Mouse (Mus musculus) neural tube, embryonic 15.5 days (tissue): Measurements from ENCODE around the gene Ttyh3. TPM values are rescaled to one million over a fixed set of nuclear protein-coding genes. Genes with fewer than 3 reads are reported as not detected.

Experiments
- ATAC-seq: fragments of 200-750 bp; cut with Nextera tagmentation; 2 replicates; pipeline ENCODE4 v1.8.0; 2017; ENCODE audit warnings: mild to moderate bottlenecking, moderate TSS enrichment, moderate library complexity; ENCODE audit not compliant: low FRiP score
- H3K27ac ChIP-seq: fragments of 300-500 bp; sonication (generic); replicated peaks from 2 replicates; pipeline ENCODE4 v1.5.1; 2015; ENCODE audit warnings: mild to moderate bottlenecking, inconsistent platforms
- H3K27me3 ChIP-seq: fragments of 300-500 bp; sonication (generic); replicated peaks from 2 replicates; pipeline ENCODE4 v1.6.1; 2015; ENCODE audit warnings: inconsistent platforms
- H3K36me3 ChIP-seq: fragments of 300-500 bp; sonication (generic); 2 replicates; pipeline ENCODE4 v1.6.1; 2015; ENCODE audit warnings: inconsistent platforms
- H3K4me1 ChIP-seq: fragments of 300-500 bp; sonication (generic); 2 replicates; pipeline ENCODE4 v1.6.1; 2015; ENCODE audit warnings: inconsistent platforms
- H3K4me2 ChIP-seq: fragments of 300-500 bp; sonication (generic); 2 replicates; pipeline ENCODE4 v1.6.1; 2015; ENCODE audit warnings: inconsistent platforms, mild to moderate bottlenecking, moderate library complexity
- H3K4me3 ChIP-seq: fragments of 300-500 bp; sonication (generic); replicated peaks from 2 replicates; pipeline ENCODE4 v1.5.1; 2015; ENCODE audit warnings: mild to moderate bottlenecking, inconsistent platforms
- H3K9ac ChIP-seq: fragments of 300-500 bp; sonication (generic); replicated peaks from 2 replicates; pipeline ENCODE4 v1.6.1; 2015; ENCODE audit warnings: mild to moderate bottlenecking, inconsistent platforms
- H3K9me3 ChIP-seq: fragments of 300-500 bp; sonication (generic); replicated peaks from 2 replicates; pipeline ENCODE4 v1.6.1; 2016; ENCODE audit warnings: inconsistent platforms
- WGBS: fragments of 180-500 bp; shearing (Covaris S2); methylation state at CpG from one replicate; pipeline ENCODE4 v1.1.7; 2015; ENCODE audit warnings: mixed read lengths; 5-methylcytosine and 5-hydroxymethylcytosine counted together
- polyA plus RNA-seq: library from polyadenylated mRNA; unstranded; fragments of >200 nt; fragmentation: Nextera tagmentation; extraction: Ambion mirVana; gene quantifications from 2 replicates; pipeline ENCODE4 v1.2.1, GENCODE M21; 2015

Ttyh3 gene
- polyA plus RNA-seq, 1 experiment from 2014 or later = 63.9 TPM

GRCm38 (mm10) chr5:140614837-140615236 is 34.0 kb downstream of the Ttyh3 start:
- Histone ChIP-seq H3K4me2 (no peak overlapping the region), H3K9me3 (no peaks in the 10 kb centered on the region), H3K36me3 (0 out of 2 replicates have a peak, but pooled peaks cover 5% of the 10 kb centered on the region), H3K4me3 (no peak overlapping the region), H3K4me1 (peaks cover 47% of the 10 kb centered on the region), H3K27ac (no peak overlapping the region), H3K27me3 (no peaks in the 10 kb centered on the region), H3K9ac (no peak overlapping the region)
- ATAC-seq = no peak
- WGBS = 88% methylated on average over 4 of the region's 4 CpGs

DNA sequence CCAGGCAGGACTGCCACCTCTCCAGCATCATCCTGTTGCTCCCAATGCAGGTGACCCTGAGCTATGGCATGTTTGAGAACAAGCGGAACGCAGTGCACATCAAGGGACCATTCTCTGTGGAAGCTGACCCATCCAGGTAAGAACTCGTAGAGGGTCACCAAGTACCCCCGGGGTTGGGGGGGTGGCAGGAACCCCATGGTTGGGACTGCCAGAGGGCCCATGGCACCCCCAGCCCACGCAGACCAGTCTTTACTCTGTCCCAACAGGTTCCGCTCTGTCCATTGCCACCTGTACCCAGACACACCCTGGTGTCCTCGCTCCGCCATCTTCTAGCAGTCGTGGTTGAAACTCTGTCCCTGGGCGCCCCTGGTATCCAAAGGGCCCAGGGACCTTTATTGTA is 34.7 kb downstream of the Ttyh3 start:
- Histone ChIP-seq H3K27me3 (no peaks in the 10 kb centered on the region), H3K9me3 (no peaks in the 10 kb centered on the region), H3K4me3 (no peak overlapping the region), H3K36me3 (0 out of 2 replicates have a peak, but pooled peaks cover 5% of the 10 kb centered on the region), H3K4me2 (no peak overlapping the region), H3K27ac (no peak overlapping the region), H3K4me1 (peaks cover 46% of the 10 kb centered on the region), H3K9ac (no peak overlapping the region)
- no peak for ATAC-seq
- 94% methylated on average over 10 of the region's 10 CpGs for WGBS

- Histone ChIP-seq H3K36me3 (0 out of 2 replicates have a peak, but pooled peaks cover 5% of the 10 kb centered on the region), H3K4me2 (peak overlapping the region; percentile 93), H3K27ac (peak overlapping the region; percentile 60), H3K4me3 (peak overlapping the region; percentile 50), H3K27me3 (no peaks in the 10 kb centered on the region), H3K4me1 (peaks cover 63% of the 10 kb centered on the region), H3K9ac (no peak overlapping the region), H3K9me3 (no peaks in the 10 kb centered on the region)
- ATAC-seq = no peak
- 26% methylated on average over 18 of the region's 18 CpGs for WGBS
Observed at GRCm38 (mm10) chr5:140612191-140612590, 36.6 kb downstream of the Ttyh3 start.

DNA sequence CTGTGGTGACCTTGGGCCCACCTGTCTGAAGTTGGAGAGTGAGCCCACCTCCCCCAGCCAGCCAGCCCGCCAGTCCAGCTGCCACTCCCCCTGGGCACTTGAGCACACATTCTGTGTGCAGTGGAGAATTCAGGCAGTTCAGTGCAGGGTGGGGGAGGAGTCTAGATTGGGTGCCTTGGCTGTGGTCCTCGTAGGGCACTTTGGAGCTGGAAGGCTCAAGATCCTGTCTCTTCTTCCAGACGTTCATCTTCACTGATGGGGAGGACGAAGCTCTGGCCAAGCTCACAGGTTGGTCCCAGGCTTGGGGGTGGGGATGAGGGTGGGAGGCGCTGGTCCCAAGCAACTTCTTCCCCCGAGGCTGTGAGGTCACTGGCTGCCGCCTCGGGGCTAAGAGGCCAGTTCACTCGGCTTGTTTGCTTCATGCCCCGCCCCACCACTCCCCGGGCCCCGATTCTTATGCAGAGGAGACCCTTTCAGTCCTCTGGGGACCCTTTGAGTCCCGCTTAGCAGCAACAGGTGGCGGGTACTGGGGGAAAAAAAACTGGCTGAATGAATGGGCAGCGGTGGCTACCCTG is 37.1 kb downstream of the Ttyh3 start:
- H3K9ac ChIP-seq = no peak overlapping the region

GRCm38 (mm10) chr5:140611021-140611583 is 37.7 kb downstream of the Ttyh3 start:
- Histone ChIP-seq H3K9me3 (no peaks in the 10 kb centered on the region), H3K36me3 (0 out of 2 replicates have a peak, but pooled peaks cover 5% of the 10 kb centered on the region), H3K9ac (peak overlapping the region; percentile 46; the same call in 1 of the 2 replicates), H3K4me2 (peak overlapping the region; percentile 93), H3K27me3 (peaks cover 10% of the 10 kb centered on the region), H3K4me3 (peak overlapping the region; percentile 50), H3K27ac (peak overlapping the region; percentile 79), H3K4me1 (peaks cover 71% of the 10 kb centered on the region)
- 9% methylated on average over 21 of the region's 21 CpGs for WGBS
- ATAC-seq = peak; percentile 28; the same call in 1 of the 2 replicates

More for the DNA sequence above, 37.1 kb downstream of the Ttyh3 start:
- Histone ChIP-seq H3K9me3 (no peaks in the 10 kb centered on the region), H3K4me1 (peaks cover 68% of the 10 kb centered on the region), H3K36me3 (0 out of 2 replicates have a peak, but pooled peaks cover 5% of the 10 kb centered on the region), H3K4me2 (peak overlapping the region; percentile 93), H3K27ac (peak overlapping the region; percentile 60), H3K27me3 (peaks cover 4% of the 10 kb centered on the region), H3K4me3 (peak overlapping the region; percentile 50)
- ATAC-seq = 0 out of 2 replicates have a peak, but pooled peaks have one; percentile 9
- WGBS = 14% methylated on average over 15 of the region's 15 CpGs

DNA sequence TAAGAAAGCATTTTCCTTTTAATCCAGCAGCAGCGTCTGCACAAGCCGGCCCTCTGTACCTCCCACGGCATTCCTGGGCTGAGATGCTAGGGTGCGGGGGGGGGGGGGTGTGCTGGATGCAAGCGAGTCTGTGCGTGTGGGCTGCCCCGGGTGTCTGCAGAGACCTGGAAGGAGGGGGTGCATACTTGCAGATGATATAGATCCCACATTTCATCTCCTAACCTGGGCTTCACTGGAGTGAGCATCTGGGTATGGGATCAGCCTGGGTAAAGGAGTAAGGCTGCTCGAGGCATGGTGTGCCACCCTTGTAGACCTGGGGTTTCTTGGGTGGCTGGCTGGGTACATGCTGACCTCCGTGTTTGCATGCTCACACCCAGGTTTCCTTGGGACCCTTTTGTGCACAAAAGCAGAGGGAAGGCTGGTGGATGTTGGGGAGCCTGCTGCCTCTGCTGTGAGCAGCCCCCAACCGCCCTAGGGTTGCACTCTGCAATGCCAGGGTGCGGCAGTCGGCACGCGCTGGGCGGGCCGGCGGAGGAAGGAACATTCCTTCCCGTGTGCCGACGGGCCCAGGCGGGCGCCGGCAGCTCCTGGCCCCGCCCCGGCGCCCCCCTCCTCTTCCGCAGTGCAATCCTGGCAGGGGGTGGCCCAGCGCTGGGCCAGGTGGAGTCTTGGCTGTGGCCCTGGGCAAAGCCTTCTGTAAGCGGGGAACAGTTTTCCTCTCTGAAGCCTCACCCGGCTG is 38.4 kb downstream of the Ttyh3 start:
- WGBS = 3% methylated on average over 29 of the region's 30 CpGs
- peak overlapping the region; percentile 79 for H3K27ac ChIP-seq
- no peaks in the 10 kb centered on the region for H3K9me3 ChIP-seq
- peaks cover 76% of the 10 kb centered on the region for H3K4me1 ChIP-seq
- H3K4me2 ChIP-seq = peak overlapping the region; percentile 93
- H3K9ac ChIP-seq = peak overlapping the region; percentile 46
- peak overlapping the region; percentile 50 for H3K4me3 ChIP-seq
- H3K27me3 ChIP-seq = peaks cover 16% of the 10 kb centered on the region
- ATAC-seq = no peak
- H3K36me3 ChIP-seq = 0 out of 2 replicates have a peak, but pooled peaks cover 5% of the 10 kb centered on the region

- H3K4me2 ChIP-seq = peak overlapping the region; percentile 93
- peaks cover 72% of the 10 kb centered on the region for H3K4me1 ChIP-seq
- H3K27ac ChIP-seq = peak overlapping the region; percentile 79
- ATAC-seq = no peak
- WGBS = 5% methylated on average over 13 of the region's 13 CpGs
- peak overlapping the region; percentile 46; the same call in 1 of the 2 replicates for H3K9ac ChIP-seq
- H3K4me3 ChIP-seq = peak overlapping the region; percentile 50
- 0 out of 2 replicates have a peak, but pooled peaks cover 5% of the 10 kb centered on the region for H3K36me3 ChIP-seq
- no peaks in the 10 kb centered on the region for H3K9me3 ChIP-seq
- H3K27me3 ChIP-seq = peaks cover 21% of the 10 kb centered on the region
Observed at GRCm38 (mm10) chr5:140609511-140610272, 39.1 kb downstream of the Ttyh3 start.

GRCm38 (mm10) chr5:140608634-140609015 is 40.2 kb downstream of the Ttyh3 start:
- Histone ChIP-seq H3K27ac (peak overlapping the region; percentile 79), H3K4me1 (peaks cover 68% of the 10 kb centered on the region), H3K9ac (peak overlapping the region; percentile 52; the same call in 1 of the 2 replicates), H3K36me3 (no peaks in the 10 kb centered on the region), H3K27me3 (peaks cover 21% of the 10 kb centered on the region), H3K4me3 (peak overlapping the region; percentile 50), H3K9me3 (no peaks in the 10 kb centered on the region), H3K4me2 (peak overlapping the region; percentile 93)
- WGBS = 3% methylated on average over 16 of the region's 16 CpGs
- ATAC-seq = peak; percentile 19

GRCm38 (mm10) chr5:140607836-140608633 is 40.8 kb downstream of the Ttyh3 start:
- Histone ChIP-seq H3K36me3 (no peaks in the 10 kb centered on the region), H3K27ac (peak overlapping the region; percentile 79), H3K27me3 (peaks cover 21% of the 10 kb centered on the region), H3K4me2 (peak overlapping the region; percentile 93), H3K4me1 (peaks cover 68% of the 10 kb centered on the region), H3K9ac (peak overlapping the region; percentile 52), H3K4me3 (peak overlapping the region; percentile 50), H3K9me3 (no peaks in the 10 kb centered on the region)
- 0% methylated on average over 17 of the region's 17 CpGs for WGBS
- no peak for ATAC-seq

- under 1% methylated on average over 86 of the region's 91 CpGs for WGBS
- H3K27me3 ChIP-seq = peaks cover 21% of the 10 kb centered on the region
- no peaks in the 10 kb centered on the region for H3K36me3 ChIP-seq
- ATAC-seq = peak; percentile 43
- peak within 1 kb of the TSS; percentile 79 for H3K27ac ChIP-seq
- no peaks in the 10 kb centered on the region for H3K9me3 ChIP-seq
- peak within 1 kb of the TSS; percentile 52 for H3K9ac ChIP-seq
- peaks cover 60% of the 10 kb centered on the region for H3K4me1 ChIP-seq
- H3K4me2 ChIP-seq = peak within 1 kb of the TSS; percentile 93
- peak within 1 kb of the TSS; percentile 50 for H3K4me3 ChIP-seq
Observed at GRCm38 (mm10) chr5:140607001-140607835, 41.6 kb downstream of the Ttyh3 start, which contains the start of gene Lfng. Gene Lfng (plus strand): TSS chr5:140607320.
